Mouse (Mus musculus) bone marrow macrophage, adult 2 months (primary cell): ENCODE results near the gene Mc3r.

Experiments used
- CTCF ChIP-seq: IDR thresholded peaks from 2 replicates; pipeline ENCODE4 v1.5.1; 2012; ENCODE audit warnings: low read depth, mild to moderate bottlenecking, low read length, moderate library complexity
- POLR2A ChIP-seq: IDR thresholded peaks from 2 replicates; pipeline ENCODE4 v1.6.1; 2012; ENCODE audit warnings: mild to moderate bottlenecking, low read depth, low read length, borderline replicate concordance

DNA sequence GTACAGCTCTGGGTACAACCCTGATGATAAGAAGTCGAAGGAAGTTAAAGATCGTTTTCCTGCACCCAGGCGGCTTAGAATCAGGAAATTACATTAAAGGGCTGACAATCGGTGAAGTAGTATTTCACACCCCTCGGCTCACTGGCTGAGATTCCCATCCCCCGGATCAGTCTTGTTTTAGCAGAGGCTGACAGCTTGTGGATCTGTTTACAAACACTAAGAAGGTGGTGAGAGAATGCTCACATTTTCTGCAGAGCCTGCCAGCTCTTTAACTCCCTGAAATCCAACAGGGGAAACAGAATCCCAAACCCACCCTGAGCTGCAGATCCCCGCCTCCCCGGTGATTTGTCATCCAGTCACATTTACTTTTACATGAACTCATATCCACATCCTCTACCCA is 2.8 kb upstream of the Mc3r start:
- TF ChIP-seq CTCF (no peak), POLR2A (no peak)
